9 mouse cellular contexts compared by ENCODE assay signal in genomic region chr3:90387483-90387882, GRCm38 (mm10). TPM values are rescaled to one million over a fixed set of nuclear protein-coding genes. Genes with fewer than 3 reads are reported as not detected.
A peak's percentile ranks its signal among the peaks of the same experiment; 100 is the strongest.
DNase-seq lines count a peak whose midpoint lies in the region; ATAC-seq lines count a peak whose summit lies in the region.
"Had no signal": no experiment of that assay in that cellular context is flagged by ENCODE, and none has a peak within 500 bp of the region (broad histone marks: within the 10 kb centered on the region; RNA-seq: fewer than 3 reads in every experiment).

No protein-coding gene starts in this region.

- no peak for ATAC-seq in midbrain, embryonic 13.5 days

- no peaks in the 10 kb centered on the region for H3K9me3 ChIP-seq in midbrain, embryonic 13.5 days
- H3K9me3 ChIP-seq in midbrain, embryonic 10.5 days (replicated peaks), result no peaks in the 10 kb centered on the region
- H3K9me3 ChIP-seq in embryonic facial prominence, embryonic 10.5 days, result no peaks in the 10 kb centered on the region

- H3K4me1 ChIP-seq in midbrain, embryonic 13.5 days (replicated peaks), result peaks cover 41% of the 10 kb centered on the region
- peaks cover 43% of the 10 kb centered on the region for H3K4me1 ChIP-seq in midbrain, embryonic 10.5 days
- peaks cover 74% of the 10 kb centered on the region for H3K4me1 ChIP-seq in embryonic facial prominence, embryonic 10.5 days

- H3K27ac ChIP-seq in midbrain, embryonic 13.5 days, result no peak overlapping the region
- no peak overlapping the region for H3K27ac ChIP-seq in midbrain, embryonic 10.5 days (replicated peaks)
- no peak overlapping the region for H3K27ac ChIP-seq in embryonic facial prominence, embryonic 10.5 days (replicated peaks)

- no peak for DNase-seq in midbrain, embryonic 10.5 days (ENCODE audit: low spot score)
- DNase-seq in embryonic facial prominence, embryonic 10.5 days (ENCODE audit: low spot score), result no peak
- peak; percentile 49 for DNase-seq in heart, postnatal 4 days
- peak; percentile 53 to 56 for DNase-seq in layer of hippocampus, postnatal 36 days
- DNase-seq in testis, postnatal 14 days (ENCODE audit: low spot score), result peak; percentile 76
- no peak for DNase-seq in cerebellum, adult 18-20 months
- DNase-seq in thymus, postnatal 0 days (ENCODE audit: low spot score), result no peak

- no peaks in the 10 kb centered on the region for H3K27me3 ChIP-seq in midbrain, embryonic 13.5 days
- peaks cover 27% of the 10 kb centered on the region for H3K27me3 ChIP-seq in midbrain, embryonic 10.5 days (ENCODE audit: low read depth, poor library complexity, severe bottlenecking)
- no peaks in the 10 kb centered on the region for H3K27me3 ChIP-seq in embryonic facial prominence, embryonic 10.5 days (replicated peaks; ENCODE audit: low read depth, poor library complexity, severe bottlenecking)

- WGBS in midbrain, embryonic 13.5 days, result 72% methylated on average over 11 of the region's 11 CpGs
- WGBS in midbrain, embryonic 10.5 days, result 83% methylated on average over 11 of the region's 11 CpGs
- WGBS in embryonic facial prominence, embryonic 10.5 days, result 81% methylated on average over 11 of the region's 11 CpGs

- H3K9ac ChIP-seq in midbrain, embryonic 13.5 days (replicated peaks), result peak overlapping the region; percentile 92; the same call in 1 of the 2 replicates

- H3K4me2 ChIP-seq in midbrain, embryonic 13.5 days (replicated peaks), result peak overlapping the region; percentile 75

- H3K36me3 ChIP-seq in midbrain, embryonic 13.5 days, result peaks cover 44% of the 10 kb centered on the region
- H3K36me3 ChIP-seq in midbrain, embryonic 10.5 days, result peaks cover 58% of the 10 kb centered on the region
- peaks cover 60% of the 10 kb centered on the region for H3K36me3 ChIP-seq in embryonic facial prominence, embryonic 10.5 days (replicated peaks)

- peak overlapping the region; percentile 69 for H3K4me3 ChIP-seq in midbrain, embryonic 13.5 days (replicated peaks)
- H3K4me3 ChIP-seq in midbrain, embryonic 10.5 days, result no peak overlapping the region
- peak overlapping the region; percentile 73; the same call in 1 of the 2 replicates for H3K4me3 ChIP-seq in embryonic facial prominence, embryonic 10.5 days
- H3K4me3 ChIP-seq: myocyte had no signal

RNA-seq across cellular contexts. Expression of gene Slc27a3, which starts 2.3 kb away (rescaled TPM):
- 20.2 and 21.8 TPM in 2 replicates for polyA plus RNA-seq in midbrain, embryonic 13.5 days (2015; fragmentation: Nextera tagmentation; extraction: Ambion mirVana)
- 16.4 and 20.1 TPM in 2 replicates for polyA plus RNA-seq in midbrain, embryonic 10.5 days (2016; fragmentation: Nextera tagmentation; extraction: Ambion mirVana)
- polyA plus RNA-seq in embryonic facial prominence, embryonic 10.5 days (2016; fragmentation: Nextera tagmentation; extraction: Ambion mirVana), result 29.4 and 33.9 TPM in 2 replicates
- total RNA-seq in heart, postnatal 4 days (2021), result 1 to 10 TPM; 3.4 to 3.9 TPM
- total RNA-seq in layer of hippocampus, postnatal 36 days (2021), result 10 to 100 TPM; 13.9 to 25.2 TPM
- 5.2 and 5.7 TPM in 2 replicates for polyA plus RNA-seq in thymus, postnatal 0 days (2015; fragmentation: Nextera tagmentation; extraction: Ambion mirVana)

RNA-seq across cellular contexts. Expression of gene Ints3, which starts 45.9 kb away (rescaled TPM):
- 29.1 and 32.6 TPM in 2 replicates for polyA plus RNA-seq in midbrain, embryonic 13.5 days (2015; fragmentation: Nextera tagmentation; extraction: Ambion mirVana)
- 36.2 and 36.9 TPM in 2 replicates for polyA plus RNA-seq in midbrain, embryonic 10.5 days (2016; fragmentation: Nextera tagmentation; extraction: Ambion mirVana)
- polyA plus RNA-seq in embryonic facial prominence, embryonic 10.5 days (2016; fragmentation: Nextera tagmentation; extraction: Ambion mirVana), result 42.8 and 46.3 TPM in 2 replicates
- 10 to 100 TPM; 24.1 to 28.6 TPM for total RNA-seq in heart, postnatal 4 days (2021)
- total RNA-seq in layer of hippocampus, postnatal 36 days (2021), result 10 to 100 TPM; 78.2 to 80.4 TPM
- polyA plus RNA-seq in thymus, postnatal 0 days (2015; fragmentation: Nextera tagmentation; extraction: Ambion mirVana), result 14.5 and 15.7 TPM in 2 replicates

Comparison
In these comparisons a context has a peak if more than half of its experiments do, and no peak if none do; other contexts are left out.
1. DNase-seq: peak in heart, postnatal 4 days (single experiment), layer of hippocampus, postnatal 36 days (2 of 2) and testis, postnatal 14 days (single experiment); none in midbrain, embryonic 10.5 days (single experiment), embryonic facial prominence, embryonic 10.5 days (single experiment), cerebellum, adult 18-20 months (0 of 2) and thymus, postnatal 0 days (single experiment).